Mouse (Mus musculus) CH12.LX (cell line): ENCODE data around the gene Il27ra. TPM values are rescaled to one million over a fixed set of nuclear protein-coding genes. Genes with fewer than 3 reads are reported as not detected.

Source experiments
- DNase-seq: peaks from one replicate; pipeline ENCODE4 v3.0.0-alpha.2; 2013; ENCODE audit errors: extremely low read depth
- H3K27ac ChIP-seq: 2 replicates; pipeline ENCODE4 v1.5.1; 2012; ENCODE audit warnings: low read depth, mild to moderate bottlenecking, control low read depth, moderate library complexity; ENCODE audit not compliant: insufficient read depth
- H3K27me3 ChIP-seq: replicated peaks from 2 replicates; pipeline ENCODE3; 2012; ENCODE audit warnings: inconsistent platforms
- H3K36me3 ChIP-seq, 2 experiments: replicated peaks in 1 of 2; 2 replicates each; pipeline versions ENCODE3 to v1.6.1; 2012; ENCODE audit warnings: inconsistent platforms in 1 of 2, low read length in 1 of 2, mild to moderate bottlenecking in 1 of 2, mixed read lengths in 1 of 2, moderate library complexity in 1 of 2; ENCODE audit not compliant: control insufficient read depth in 1 of 2, insufficient read depth in 1 of 2
- H3K4me1 ChIP-seq, 2 experiments: 2 replicates each; pipeline ENCODE4 v1.6.1; 2012; ENCODE audit warnings: inconsistent platforms in 1 of 2, moderate library complexity in 1 of 2; ENCODE audit not compliant: insufficient read depth in 2 of 2, control insufficient read depth in 1 of 2
- H3K4me2 ChIP-seq: 2 replicates; pipeline ENCODE4 v1.6.1; 2012; ENCODE audit warnings: low read depth, mild to moderate bottlenecking, control low read depth; ENCODE audit not compliant: poor library complexity, insufficient read depth, severe bottlenecking
- H3K4me3 ChIP-seq, 3 experiments: fragments of 150-350 bp in 1 of 3; sonication (generic) in 1 of 3; replicated peaks in 1 of 3; 2 replicates each; pipeline versions ENCODE3 to v1.5.1; 2011 to 2012; ENCODE audit warnings: low read depth in 2 of 3, low read length in 2 of 3, mild to moderate bottlenecking in 2 of 3, moderate library complexity in 2 of 3, control low read depth in 1 of 3, improper control_type of control experiment in 1 of 3, inconsistent platforms in 1 of 3, mixed read lengths in 1 of 3; ENCODE audit not compliant: poor library complexity in 1 of 3
- H3K79me2 ChIP-seq: replicated peaks from 2 replicates; pipeline ENCODE4 v1.6.1; 2012; ENCODE audit warnings: mild to moderate bottlenecking, moderate library complexity; ENCODE audit not compliant: control insufficient read depth, poor library complexity, insufficient read depth, severe bottlenecking; ENCODE audit errors: extremely low read depth
- H3K9ac ChIP-seq: 2 replicates; pipeline ENCODE4 v1.6.1; 2012; ENCODE audit warnings: low read depth, mild to moderate bottlenecking, control low read depth, moderate library complexity; ENCODE audit not compliant: insufficient read depth
- H3K9me3 ChIP-seq: replicated peaks from 2 replicates; pipeline ENCODE3; 2012; ENCODE audit warnings: low read length, inconsistent platforms, mixed read lengths
- BHLHE40 ChIP-seq: IDR thresholded peaks from 2 replicates; pipeline ENCODE4 v1.6.1; 2011; ENCODE audit warnings: mild to moderate bottlenecking, low read depth, low read length, improper control_type of control experiment
- CHD1 ChIP-seq: IDR thresholded peaks from 2 replicates; pipeline ENCODE4 v1.6.1; 2012; ENCODE audit warnings: low read depth, low read length, improper control_type of control experiment, inconsistent platforms
- CHD2 ChIP-seq: IDR thresholded peaks from 2 replicates; pipeline ENCODE4 v1.6.1; 2011; ENCODE audit warnings: low read length, improper control_type of control experiment
- CTCF ChIP-seq, 2 experiments: IDR thresholded peaks in 1 of 2; conservative IDR thresholded peaks in 1 of 2; 2 replicates each; pipeline ENCODE4 v1.5.1; 2011 to 2012; ENCODE audit warnings: low read depth in 2 of 2, low read length in 2 of 2, improper control_type of control experiment in 1 of 2, inconsistent platforms in 1 of 2, mild to moderate bottlenecking in 1 of 2, moderate library complexity in 1 of 2
- E2F4 ChIP-seq: IDR thresholded peaks from 2 replicates; pipeline ENCODE4 v1.6.1; 2011; ENCODE audit warnings: low read depth, low read length, improper control_type of control experiment; ENCODE audit not compliant: insufficient replicate concordance
- EP300 ChIP-seq: IDR thresholded peaks from 2 replicates; pipeline ENCODE4 v1.6.1; 2011; ENCODE audit warnings: low read length, improper control_type of control experiment
- GABPA ChIP-seq: IDR thresholded peaks from 2 replicates; pipeline ENCODE4 v1.6.1; 2012; ENCODE audit warnings: low read depth, low read length, improper control_type of control experiment, inconsistent platforms; ENCODE audit not compliant: insufficient replicate concordance
- IRF4 ChIP-seq: IDR thresholded peaks from 2 replicates; pipeline ENCODE4 v1.6.1; 2014; ENCODE audit warnings: low read depth, mild to moderate bottlenecking, inconsistent platforms, low read length, improper control_type of control experiment
- JUN ChIP-seq: IDR thresholded peaks from 2 replicates; pipeline ENCODE4 v1.6.1; 2011; ENCODE audit warnings: low read depth, mild to moderate bottlenecking, low read length, improper control_type of control experiment, moderate library complexity; ENCODE audit not compliant: insufficient read depth
- JUND ChIP-seq: conservative IDR thresholded peaks from 2 replicates; pipeline ENCODE4 v1.6.1; 2011; ENCODE audit warnings: low read depth, low read length, improper control_type of control experiment
- MAFK ChIP-seq: IDR thresholded peaks from 2 replicates; pipeline ENCODE4 v1.6.1; 2011; ENCODE audit warnings: low read length, improper control_type of control experiment; ENCODE audit not compliant: insufficient replicate concordance
- MAX ChIP-seq: IDR thresholded peaks from 2 replicates; pipeline ENCODE4 v1.6.1; 2011; ENCODE audit warnings: low read length, improper control_type of control experiment
- MAZ ChIP-seq: IDR thresholded peaks from 2 replicates; pipeline ENCODE4 v1.6.1; 2012; ENCODE audit warnings: low read depth, mild to moderate bottlenecking, inconsistent platforms, low read length, improper control_type of control experiment, moderate library complexity
- MXI1 ChIP-seq: IDR thresholded peaks from 2 replicates; pipeline ENCODE4 v1.6.1; 2011; ENCODE audit warnings: mild to moderate bottlenecking, low read depth, low read length, improper control_type of control experiment
- MYC ChIP-seq: IDR thresholded peaks from 2 replicates; pipeline ENCODE4 v1.6.1; 2011; ENCODE audit warnings: low read depth, mild to moderate bottlenecking, improper control_type of control experiment, low read length
- NELFE ChIP-seq: IDR thresholded peaks from 2 replicates; pipeline ENCODE4 v1.6.1; 2011; ENCODE audit warnings: low read depth, low read length, improper control_type of control experiment
- NRF1 ChIP-seq: IDR thresholded peaks from 2 replicates; pipeline ENCODE4 v1.6.1; 2014; ENCODE audit warnings: low read depth, mild to moderate bottlenecking, inconsistent platforms, low read length, improper control_type of control experiment, moderate library complexity
- POLR2AphosphoS2 ChIP-seq: IDR thresholded peaks from 2 replicates; pipeline ENCODE4 v1.6.1; 2011; ENCODE audit warnings: low read depth, low read length, improper control_type of control experiment
- RCOR1 ChIP-seq: conservative IDR thresholded peaks from 2 replicates; pipeline ENCODE4 v1.6.1; 2012; ENCODE audit warnings: low read depth, mild to moderate bottlenecking, inconsistent platforms, low read length, improper control_type of control experiment
- SIN3A ChIP-seq: IDR thresholded peaks from 2 replicates; pipeline ENCODE4 v1.6.1; 2012; ENCODE audit warnings: low read length, improper control_type of control experiment, inconsistent platforms
- TBP ChIP-seq: conservative IDR thresholded peaks from 2 replicates; pipeline ENCODE4 v1.6.1; 2011; ENCODE audit warnings: low read depth, low read length, improper control_type of control experiment
- UBTF ChIP-seq: IDR thresholded peaks from 2 replicates; pipeline ENCODE4 v1.6.1; 2012; ENCODE audit warnings: low read depth, mild to moderate bottlenecking, inconsistent platforms, low read length, improper control_type of control experiment, moderate library complexity
- USF1 ChIP-seq: IDR thresholded peaks from 2 replicates; pipeline ENCODE4 v1.6.1; 2014; ENCODE audit warnings: low read depth, mild to moderate bottlenecking, inconsistent platforms, low read length, improper control_type of control experiment
- USF2 ChIP-seq: conservative IDR thresholded peaks from 2 replicates; pipeline ENCODE4 v1.6.1; 2011; ENCODE audit warnings: low read depth, low read length, improper control_type of control experiment
- ZKSCAN1 ChIP-seq: IDR thresholded peaks from 2 replicates; pipeline ENCODE4 v1.6.1; 2012; ENCODE audit warnings: low read depth, inconsistent platforms, low read length, improper control_type of control experiment, borderline replicate concordance
- ZMIZ1 ChIP-seq: IDR thresholded peaks from 2 replicates; pipeline ENCODE4 v1.6.1; 2012; ENCODE audit warnings: low read depth, mild to moderate bottlenecking, inconsistent platforms, low read length, improper control_type of control experiment
- ZNF384 ChIP-seq: IDR thresholded peaks from 2 replicates; pipeline ENCODE4 v1.6.1; 2012; ENCODE audit warnings: low read depth, low read length, improper control_type of control experiment, inconsistent platforms
- dilution Hi-C: fragments of 300-500 bp; cut with MboI; formaldehyde crosslinking; loops from 2 replicates; pipeline ENCODE4 v1.14.3; 2020; ENCODE audit warnings: low sequenced_read_pairs; ENCODE audit not compliant: extremely low pct_unique_long_range_greater_than_20kb, extremely low pct_ligation_motif_present
- in situ Hi-C: fragments of 300-500 bp; cut with MboI; formaldehyde crosslinking; loops from 3 replicates; pipeline ENCODE4 v1.14.3; 2019; ENCODE audit warnings: low sequenced_read_pairs, low pct_ligation_motif_present, low pct_unique_long_range_greater_than_20kb, mixed read lengths
- polyA plus RNA-seq: library from polyadenylated mRNA; unstranded; fragments of >175 nt; gene quantifications from 2 replicates; pipeline ENCODE4 v1.2.1, GENCODE M21; 2012; ENCODE audit warnings: low read depth; ENCODE audit not compliant: insufficient read length
- total RNA-seq, 2 experiments: library from RNA; depleted of rRNA; stranded (reverse); fragments of 300-350 nt in 1 of 2; fragments of >200 nt in 1 of 2; gene quantifications; 2 replicates each; pipeline ENCODE4 v1.2.3; 2012 to 2014

The Il27ra gene
- total and polyA plus RNA-seq, 3 experiments = 1.4 to 2.4 (median 2.3) TPM

DNA sequence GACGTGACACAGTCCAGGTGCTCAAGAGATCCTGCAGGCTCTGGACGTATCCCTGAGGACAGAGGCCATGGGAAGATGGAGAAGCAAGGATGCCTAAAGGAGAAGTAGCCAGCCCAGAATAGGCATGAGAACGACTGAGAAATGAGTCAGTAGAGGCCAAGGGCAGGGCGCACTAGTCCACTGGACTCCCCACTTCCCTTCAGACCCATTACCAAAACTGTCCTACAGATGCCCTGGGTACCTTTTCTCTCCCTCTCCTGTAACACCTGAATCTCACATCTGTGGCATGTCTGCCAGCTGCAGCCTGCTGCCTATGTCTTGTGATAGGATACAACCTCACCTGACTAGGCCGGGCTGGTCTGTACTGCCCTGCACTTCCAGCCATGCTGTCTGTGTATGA, 27.9 kb upstream of the Il27ra start:
- H3K9me3 ChIP-seq = no peaks in the 10 kb centered on the region
- no peak overlapping the region for H3K4me3 ChIP-seq
- peaks cover 14% of the 10 kb centered on the region for H3K79me2 ChIP-seq
- dilution Hi-C loops = no loop called here
- TF ChIP-seq NELFE (no peak), ZMIZ1 (no peak), USF1 (no peak), MAX (no peak), TBP (no peak), E2F4 (no peak), NRF1 (no peak), CHD2 (no peak), USF2 (no peak), IRF4 (no peak), CTCF (conservative IDR thresholded peaks at IDR 0.05 in 1 of 2, IDR thresholded peaks at IDR 0.05 in 1 of 2; ENCODE audit: low read depth in 2 of 2, low read length in 2 of 2) (no peak), MYC (no peak), UBTF (no peak), CHD1 (no peak), POLR2AphosphoS2 (no peak), ZKSCAN1 (no peak), MXI1 (no peak)
- no peak overlapping the region for H3K27ac ChIP-seq
- H3K4me1 ChIP-seq = peaks cover 16 to 46% of the 10 kb centered on the region in 2 experiments
- no peak for DNase-seq
- H3K36me3 ChIP-seq = peaks cover 14 to 42% of the 10 kb centered on the region in 2 experiments
- H3K9ac ChIP-seq = no peak overlapping the region
- in situ Hi-C loops = no loop called here
- no peaks in the 10 kb centered on the region for H3K27me3 ChIP-seq
- H3K4me2 ChIP-seq = no peak overlapping the region

DNA sequence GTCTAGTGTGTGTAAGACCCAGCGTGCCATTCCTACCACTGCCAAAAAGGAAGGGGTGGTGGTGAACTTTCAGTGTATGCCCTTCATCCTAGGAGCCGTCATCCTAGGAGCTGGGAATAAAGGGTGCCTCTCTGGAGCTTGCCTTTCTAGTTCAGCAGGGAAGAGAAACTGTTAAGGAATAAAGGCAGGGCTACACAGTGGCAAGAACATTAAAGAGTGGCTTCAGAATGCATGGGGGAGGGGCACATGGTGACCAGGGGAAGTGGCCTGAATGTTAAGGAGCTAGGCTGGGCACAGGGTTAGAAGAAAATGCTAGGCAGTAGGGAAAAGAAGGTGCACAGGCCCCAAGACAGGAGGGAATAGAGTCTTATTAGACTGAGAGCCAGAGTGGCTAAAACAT, 27.4 kb upstream of the Il27ra start:
- Histone ChIP-seq H3K79me2 (peaks cover 14% of the 10 kb centered on the region), H3K9me3 (no peaks in the 10 kb centered on the region), H3K9ac (no peak overlapping the region), H3K27me3 (no peaks in the 10 kb centered on the region), H3K4me3 (no peak overlapping the region), H3K4me1 (peaks cover 16 to 51% of the 10 kb centered on the region in 2 experiments), H3K4me2 (no peak overlapping the region), H3K36me3 (peaks cover 10 to 37% of the 10 kb centered on the region in 2 experiments), H3K27ac (no peak overlapping the region)
- TF ChIP-seq EP300 (no peak), USF2 (no peak), ZMIZ1 (no peak), GABPA (no peak), E2F4 (no peak), CHD2 (no peak), JUN (no peak), SIN3A (no peak), CHD1 (no peak), MYC (no peak), MAZ (no peak), BHLHE40 (no peak), MAFK (no peak), RCOR1 (no peak), MAX (no peak), MXI1 (no peak), UBTF (no peak), ZNF384 (no peak), JUND (no peak)
- dilution Hi-C loops = no loop called here
- DNase-seq = no peak
- in situ Hi-C loops = no loop called here
